ENCODE assay signal across 30 mouse cellular contexts in genomic region chr19:34039731-34040130, GRCm38 (mm10). TPM values are rescaled to one million over a fixed set of nuclear protein-coding genes. Genes with fewer than 3 reads are reported as not detected.
DNase-seq lines count a peak whose midpoint lies in the region.
"Had no signal": no experiment of that assay in that cellular context is flagged by ENCODE, and none has a peak within 500 bp of the region (broad histone marks: within the 10 kb centered on the region; RNA-seq: fewer than 3 reads in every experiment).

No protein-coding gene starts in this region.

- no peaks in the 10 kb centered on the region for H3K9me3 ChIP-seq in midbrain, embryonic 10.5 days (replicated peaks)
- H3K9me3 ChIP-seq: embryonic facial prominence, embryonic 12.5 days; embryonic facial prominence, embryonic 15.5 days; forebrain, embryonic 12.5 days; forebrain, embryonic 15.5 days; G1E; heart, embryonic 10.5 days; heart, embryonic 13.5 days; hindbrain, embryonic 12.5 days; hindbrain, embryonic 15.5 days had no signal

- H3K4me3 ChIP-seq in midbrain, embryonic 10.5 days, result no peak overlapping the region
- H3K4me3 ChIP-seq: embryonic facial prominence, embryonic 12.5 days; embryonic facial prominence, embryonic 15.5 days; erythroblast, embryonic 14.5 days; forebrain, embryonic 12.5 days; forebrain, embryonic 15.5 days; heart, adult 2 months; heart, embryonic 10.5 days; heart, embryonic 13.5 days; hindbrain, embryonic 12.5 days; hindbrain, embryonic 15.5 days had no signal

- DNase-seq in adrenal gland, adult (ENCODE audit: inconsistent age in 2 of 2, low spot score in 1 of 2), result peak; percentile 47 to 80
- no peak for DNase-seq in adrenal gland, postnatal 4 days (ENCODE audit: low spot score in 2 of 2)
- peak; percentile 24 for DNase-seq in adrenal gland, adult 8-10 months
- peak; percentile 16 for DNase-seq in adrenal gland, postnatal 25 days
- no peak for DNase-seq in thymus, postnatal 0 days (ENCODE audit: low spot score)
- no peak for DNase-seq in midbrain, embryonic 10.5 days (ENCODE audit: low spot score)
- no peak for DNase-seq in retina, postnatal 1 day
- DNase-seq: cerebellum, adult 11 months; cerebellum, adult 2 months; cerebellum, adult 9-11 months; cerebellum, postnatal 25 days; gastrocnemius, postnatal 25 days; heart, adult 2 months; heart, postnatal 14 days; heart, postnatal 4 days had no signal

- H3K36me3 ChIP-seq in midbrain, embryonic 10.5 days, result no peaks in the 10 kb centered on the region
- H3K36me3 ChIP-seq: embryonic facial prominence, embryonic 12.5 days; embryonic facial prominence, embryonic 15.5 days; forebrain, embryonic 12.5 days; forebrain, embryonic 15.5 days; G1E; heart, embryonic 10.5 days; heart, embryonic 13.5 days; hindbrain, embryonic 12.5 days; hindbrain, embryonic 15.5 days had no signal

- 93% methylated on average over 1 of the region's 1 CpGs for WGBS in midbrain, embryonic 10.5 days

- no peak overlapping the region for H3K27ac ChIP-seq in midbrain, embryonic 10.5 days (replicated peaks)
- H3K27ac ChIP-seq: embryonic facial prominence, embryonic 12.5 days; embryonic facial prominence, embryonic 15.5 days; forebrain, embryonic 12.5 days; forebrain, embryonic 15.5 days; heart, adult 2 months; heart, embryonic 10.5 days; heart, embryonic 13.5 days; hindbrain, embryonic 12.5 days; hindbrain, embryonic 15.5 days had no signal

- no peaks in the 10 kb centered on the region for H3K4me1 ChIP-seq in midbrain, embryonic 10.5 days
- H3K4me1 ChIP-seq: embryonic facial prominence, embryonic 12.5 days; embryonic facial prominence, embryonic 15.5 days; forebrain, embryonic 12.5 days; forebrain, embryonic 15.5 days; heart, embryonic 10.5 days; heart, embryonic 13.5 days; hindbrain, embryonic 12.5 days; hindbrain, embryonic 15.5 days had no signal

- no peaks in the 10 kb centered on the region for H3K27me3 ChIP-seq in midbrain, embryonic 10.5 days (ENCODE audit: low read depth, poor library complexity, severe bottlenecking)
- H3K27me3 ChIP-seq: embryonic facial prominence, embryonic 12.5 days; embryonic facial prominence, embryonic 15.5 days; forebrain, embryonic 12.5 days; forebrain, embryonic 15.5 days; heart, embryonic 13.5 days; hindbrain, embryonic 12.5 days; hindbrain, embryonic 15.5 days had no signal

RNA-seq across cellular contexts. Expression of gene Lipn, which starts 27.4 kb away (rescaled TPM):
- not detected for total RNA-seq in adrenal gland, postnatal 4 days (2021)
- total RNA-seq in adrenal gland, adult 8-10 months (2022), result under 1 TPM in 2 of 4 experiments, not detected in 2; 0.17 to 0.24 TPM
- 0.88 TPM in 1 of 2 replicates, not detected in the other for total RNA-seq in adrenal gland, postnatal 25 days (2021)
- polyA plus RNA-seq in thymus, postnatal 0 days (2015; fragmentation: Nextera tagmentation; extraction: Ambion mirVana), result not detected in 2 replicates
- polyA plus RNA-seq in midbrain, embryonic 10.5 days (2016; fragmentation: Nextera tagmentation; extraction: Ambion mirVana), result not detected in 2 replicates
- total RNA-seq: common myeloid progenitor, adult 5-6 weeks; G1E; gastrocnemius, adult 8-10 months; gastrocnemius, postnatal 25 days; heart, adult 2 months; heart, postnatal 14 days; heart, postnatal 4 days had no signal
- polyA plus RNA-seq: cerebellum, adult 2 months; embryonic facial prominence, embryonic 12.5 days; erythroblast, embryonic 14.5 days; forebrain, embryonic 12.5 days; forebrain, embryonic 15.5 days; G1E; gonadal fat pad, adult 2 months; heart, adult 2 months; heart, embryonic 10.5 days; heart, embryonic 13.5 days; heart, embryonic 16.5 days; hindbrain, embryonic 12.5 days; hindbrain, embryonic 15.5 days had no signal

RNA-seq across cellular contexts. Expression of gene Lipk, which starts 31.6 kb away (rescaled TPM):
- under 1 TPM; 0.36 to 0.56 TPM for total RNA-seq in adrenal gland, postnatal 4 days (2021)
- under 1 TPM; 0.15 to 0.40 (median 0.31) TPM for total RNA-seq in adrenal gland, adult 8-10 months (2022)
- total RNA-seq in adrenal gland, postnatal 25 days (2021), result 0.30 TPM in 1 of 2 replicates, not detected in the other
- 0.05 and 0.14 TPM in 2 replicates for polyA plus RNA-seq in thymus, postnatal 0 days (2015; fragmentation: Nextera tagmentation; extraction: Ambion mirVana)
- not detected in 2 replicates for polyA plus RNA-seq in midbrain, embryonic 10.5 days (2016; fragmentation: Nextera tagmentation; extraction: Ambion mirVana)
- total RNA-seq: common myeloid progenitor, adult 5-6 weeks; gastrocnemius, adult 8-10 months; gastrocnemius, postnatal 25 days; heart, adult 2 months; heart, postnatal 14 days; heart, postnatal 4 days had no signal
- polyA plus RNA-seq: cerebellum, adult 2 months; embryonic facial prominence, embryonic 12.5 days; erythroblast, embryonic 14.5 days; forebrain, embryonic 12.5 days; forebrain, embryonic 15.5 days; G1E; heart, adult 2 months; heart, embryonic 10.5 days; heart, embryonic 13.5 days; heart, embryonic 16.5 days; hindbrain, embryonic 12.5 days; hindbrain, embryonic 15.5 days; intestine, embryonic 14.5 days had no signal

Comparison
In these comparisons a context has a peak if more than half of its experiments do, and no peak if none do; other contexts are left out.
1. DNase-seq: peak in adrenal gland, adult (2 of 2), adrenal gland, adult 8-10 months (single experiment) and adrenal gland, postnatal 25 days (single experiment); none in adrenal gland, postnatal 4 days (0 of 2), thymus, postnatal 0 days (single experiment), midbrain, embryonic 10.5 days (single experiment) and retina, postnatal 1 day (single experiment).